Mouse (Mus musculus) adrenal gland, postnatal 4 days (tissue): ENCODE results near the gene Col11a2. TPM values are rescaled to one million over a fixed set of nuclear protein-coding genes. Genes with fewer than 3 reads are reported as not detected.
A peak's percentile ranks its signal among the peaks of the same experiment; 100 is the strongest.
"Not testable (repeated sequence)": the region's sequence is repeated elsewhere in the genome, so short reads cannot be mapped to it uniquely, and the experiment has no call there.

Experiments used
- DNase-seq, 2 experiments: peaks; one replicate each; pipeline ENCODE4 v3.0.0; 2021 to 2022; ENCODE audit warnings: low spot score in 2 of 2, mixed read lengths in 2 of 2
- long read RNA-seq, 2 experiments: library from polyadenylated mRNA; stranded (forward); transcript quantifications; one replicate each; pipeline ENCODE4 v2.0.0; 2021
- total RNA-seq, 2 experiments: library from RNA; stranded (reverse); gene quantifications; 2 replicates each; pipeline ENCODE4 v1.2.3; 2021

The Col11a2 gene
- total RNA-seq: 1 to 10 TPM; 3.1 to 6.4 TPM
- long read RNA-seq, experiment 1, partial matches to known transcripts: 5 of 6 reads
- long read RNA-seq, experiment 1, other reads (novel, unspliced or antisense): 1 of 6 reads
- long read RNA-seq, experiment 2, full-length matches to known transcripts: 2 of 7 reads
- long read RNA-seq, experiment 2, partial matches to known transcripts: 3 of 7 reads
- long read RNA-seq, experiment 2, other reads (novel, unspliced or antisense): 2 of 7 reads

DNA sequence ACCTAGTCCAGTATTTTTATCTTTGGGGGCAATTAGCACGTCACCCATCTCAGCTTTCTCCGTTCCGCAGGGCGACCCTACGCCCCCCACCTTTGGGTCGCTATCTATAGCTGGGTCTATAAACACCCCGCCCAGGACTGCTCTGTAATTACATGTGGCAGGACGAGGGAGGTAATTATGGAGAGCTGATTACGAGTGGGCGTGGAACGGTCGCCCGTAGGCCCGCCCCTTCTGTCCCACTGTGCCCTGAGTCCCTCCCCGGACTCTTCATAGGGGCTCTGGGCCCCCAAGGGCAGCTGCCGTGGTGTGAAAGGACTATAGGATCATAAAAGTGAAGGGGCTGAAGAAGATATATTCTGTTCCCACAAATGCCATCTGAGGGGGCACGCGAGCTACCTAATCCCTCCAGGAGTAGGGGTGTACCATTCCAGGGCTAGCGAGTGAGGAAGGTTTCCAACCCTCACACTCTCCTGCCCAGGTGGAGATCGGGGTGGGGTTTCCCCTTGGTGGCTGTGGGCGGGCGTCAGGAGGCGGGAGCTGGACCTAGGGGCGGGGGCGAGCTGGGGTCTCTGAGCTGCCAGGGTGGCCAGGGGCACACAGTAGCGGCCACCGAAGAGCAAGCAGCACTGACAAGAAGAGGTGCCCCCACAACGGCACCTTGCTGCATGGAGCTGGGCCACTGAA, at the start of gene Col11a2:
Col11a2 (plus strand) TSS at position 560 of the 684 bp plus-strand sequence.
- DNase-seq: no peak

- peak in 1 of 2 experiments; percentile 35 for DNase-seq
Measured at GRCm38 (mm10) chr17:33991788-33992664, 47.2 kb upstream of the Col11a2 start.

GRCm38 (mm10) chr17:33994959-33995358, 44.3 kb upstream of the Col11a2 start:
- no peak for DNase-seq

GRCm38 (mm10) chr17:33995651-33996050, 43.6 kb upstream of the Col11a2 start:
- DNase-seq: no peak

GRCm38 (mm10) chr17:33997025-33997424, 42.2 kb upstream of the Col11a2 start:
- DNase-seq: not testable (repeated sequence)

DNA sequence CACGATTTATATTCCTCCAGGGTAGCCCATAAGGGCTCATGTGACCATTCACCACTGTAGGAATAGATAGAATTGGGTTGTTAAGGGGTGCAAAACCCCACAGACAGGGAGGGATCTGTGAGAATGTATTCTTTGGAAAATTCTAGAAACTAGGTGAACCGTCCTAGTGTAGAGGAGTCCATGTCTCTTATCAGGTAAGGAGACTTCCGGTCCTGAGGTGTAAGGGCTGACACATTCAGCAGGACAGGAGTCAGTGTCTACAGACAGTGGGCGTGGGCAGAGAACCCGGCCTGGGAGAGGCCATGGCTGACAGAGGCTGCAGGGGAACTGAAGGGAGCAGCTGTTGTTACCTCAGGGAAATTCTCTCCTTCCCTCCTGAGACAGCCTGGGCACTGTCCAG, 40.5 kb upstream of the Col11a2 start:
- not testable (repeated sequence) for DNase-seq

GRCm38 (mm10) chr17:33999341-34000149, 39.7 kb upstream of the Col11a2 start:
- DNase-seq: no peak

DNA sequence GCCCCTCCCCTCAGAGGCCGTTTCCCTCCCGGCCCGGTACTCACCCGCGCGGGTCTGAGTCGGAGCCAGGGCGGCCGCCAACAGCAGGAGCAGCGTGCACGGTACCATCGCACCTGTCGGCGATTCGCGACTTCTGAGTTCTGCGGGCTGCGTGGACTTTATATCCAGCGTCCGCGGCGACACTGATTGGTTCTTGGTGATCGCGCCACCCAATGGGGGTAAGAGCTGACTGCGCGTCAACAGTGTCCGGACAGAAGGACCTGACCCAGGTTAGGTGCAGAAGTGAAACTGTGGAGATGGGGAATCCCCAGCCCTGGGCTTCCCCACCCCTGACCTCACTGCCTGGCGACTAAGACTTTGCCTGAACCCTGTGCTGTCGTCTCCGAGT, 39.1 kb upstream of the Col11a2 start, which contains the start of gene H2-K1:
H2-K1 (minus strand) TSS at position 198 of the 388 bp plus-strand sequence.
- peak; percentile 74 to 80 for DNase-seq

- DNase-seq: not testable (repeated sequence)
Measured at GRCm38 (mm10) chr17:34000796-34001195, 38.4 kb upstream of the Col11a2 start.

GRCm38 (mm10) chr17:34003426-34003825, 35.8 kb upstream of the Col11a2 start:
- DNase-seq: no peak

- DNase-seq: no peak
Measured at GRCm38 (mm10) chr17:34006570-34006969, 32.7 kb upstream of the Col11a2 start.

DNA sequence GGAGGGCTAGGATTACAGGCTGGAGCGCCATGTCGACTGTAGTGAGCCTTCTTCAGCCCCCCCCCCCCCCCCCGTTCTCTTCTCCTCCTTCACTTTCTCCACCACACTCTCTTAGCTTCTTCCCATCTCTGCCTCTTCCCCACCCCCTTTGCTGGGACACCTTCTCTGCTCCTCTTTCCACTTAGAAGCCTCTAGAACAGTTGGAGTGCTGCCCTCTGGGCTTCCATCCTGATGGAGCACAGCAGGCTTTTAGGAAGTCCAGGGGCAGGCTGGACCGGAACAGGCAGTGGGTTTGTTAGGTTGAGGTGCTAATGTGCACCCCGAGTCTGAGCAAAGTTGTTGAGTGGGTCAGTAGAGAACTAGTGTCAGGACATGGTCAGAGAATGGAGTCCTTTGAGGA, 29.1 kb upstream of the Col11a2 start:
- no peak for DNase-seq

DNA sequence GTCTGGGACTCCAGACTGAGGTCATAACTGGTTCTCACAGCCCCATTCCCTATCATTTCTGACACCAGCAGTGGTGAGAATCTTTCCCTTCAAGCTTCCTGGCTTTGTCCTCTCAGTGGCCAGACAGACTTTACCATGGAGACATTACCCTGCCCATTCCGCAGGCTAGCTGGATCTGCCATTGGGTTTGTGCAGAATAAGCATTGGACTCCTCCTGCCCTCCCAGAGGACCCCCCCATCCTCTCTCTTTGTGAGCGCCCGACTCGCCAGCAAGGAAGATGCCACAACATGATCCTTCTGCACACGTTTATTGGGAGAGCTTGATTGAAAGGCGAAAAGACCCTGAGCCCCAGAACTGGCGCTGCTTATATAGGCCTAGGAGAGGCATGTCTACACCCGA, 25.8 kb upstream of the Col11a2 start:
- no peak for DNase-seq

GRCm38 (mm10) chr17:34021539-34022413, 17.5 kb upstream of the Col11a2 start:
- DNase-seq: no peak

- no peak for DNase-seq
Measured at GRCm38 (mm10) chr17:34022414-34022783, 16.8 kb upstream of the Col11a2 start.

- no peak for DNase-seq
Measured at GRCm38 (mm10) chr17:34022987-34023386, 16.2 kb upstream of the Col11a2 start.

DNA sequence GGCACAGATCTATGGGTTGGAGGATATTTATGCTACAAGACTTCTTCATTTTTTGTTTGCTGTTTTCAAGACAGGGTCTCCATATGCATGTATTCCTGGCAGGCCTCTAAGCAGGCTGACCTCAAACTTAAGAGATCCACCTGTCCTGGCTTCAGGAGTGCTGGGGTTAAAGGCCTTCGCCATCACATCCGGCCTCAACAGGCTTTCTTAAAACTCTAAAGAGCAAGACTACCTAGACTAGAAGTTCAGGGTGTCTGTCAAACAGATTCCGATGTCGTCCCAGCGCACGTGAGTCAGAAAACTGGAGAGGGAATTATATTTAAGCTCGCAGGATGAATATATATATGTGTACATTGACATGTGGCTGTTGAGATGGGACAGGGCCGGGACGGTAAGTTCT, 15.6 kb upstream of the Col11a2 start:
- no peak for DNase-seq

DNA sequence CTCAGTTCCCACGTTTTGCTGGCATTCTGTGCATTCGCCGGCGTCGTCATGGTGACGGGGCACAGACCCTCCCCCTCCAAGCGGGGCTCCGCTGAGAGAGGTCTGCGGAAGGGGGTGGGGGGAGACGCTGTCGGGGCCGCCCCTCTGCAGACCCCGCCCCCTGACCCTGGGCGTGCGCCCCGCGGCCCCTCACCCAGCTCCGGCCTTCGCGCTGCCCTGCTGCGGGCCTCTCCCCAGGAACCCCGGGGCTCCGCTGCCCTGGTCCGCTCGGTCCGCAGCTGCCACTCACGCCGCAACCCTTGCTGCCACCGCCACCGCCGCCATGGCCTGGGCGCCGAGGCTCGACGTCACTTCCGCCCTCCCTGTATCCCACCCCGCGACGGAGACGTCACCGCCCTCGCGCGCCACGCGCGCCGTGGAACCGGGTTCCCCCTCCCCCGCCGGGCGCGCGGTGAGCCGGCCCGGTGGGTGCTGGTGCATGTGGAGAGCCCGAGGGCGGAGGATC, 14.9 kb upstream of the Col11a2 start, which contains the start of gene Ring1:
Ring1 (minus strand) TSS at position 364 of the 505 bp plus-strand sequence.
- peak; percentile 67 to 75 for DNase-seq
